Mouse (Mus musculus) testis, adult 2 months (tissue): ENCODE measurements around the gene Snrpe.

Experiments used
- CTCF ChIP-seq: fragments of 200-500 bp; IDR thresholded peaks from 2 replicates; pipeline ENCODE4 v1.5.1; 2012; ENCODE audit warnings: low read depth, mild to moderate bottlenecking, inconsistent platforms, low read length, moderate library complexity; ENCODE audit not compliant: control insufficient read depth, insufficient read depth, insufficient replicate concordance
- POLR2A ChIP-seq: fragments of 200-500 bp; IDR thresholded peaks from 2 replicates; pipeline ENCODE4 v1.6.1; 2012; ENCODE audit warnings: low read depth, mild to moderate bottlenecking, inconsistent platforms, low read length, moderate library complexity; ENCODE audit not compliant: control insufficient read depth

- TF ChIP-seq POLR2A (no peak), CTCF (no peak)
These were observed 38.8 kb downstream of the Snrpe start for GRCm38 (mm10) chr1:133571293-133571692.
